Mouse (Mus musculus): Measurements from ENCODE around the gene Sp100. TPM values are rescaled to one million over a fixed set of nuclear protein-coding genes. Genes with fewer than 3 reads are reported as not detected.

The Sp100 gene
- total RNA-seq, 2 experiments from 2014 or later, result 3.7 to 4.6 TPM

- DNase-seq, result no peak
- intact Hi-C loops (cut with DNase I; ENCODE audit: low total_unique reads), result no loop called here
Observed at GRCm38 (mm10) chr1:85693280-85693679, 43.5 kb downstream of the Sp100 start.

GRCm38 (mm10) chr1:85695646-85696045, 45.9 kb downstream of the Sp100 start:
- intact Hi-C loops (cut with DNase I; ENCODE audit: low total_unique reads), result no loop called here
- no peak for DNase-seq

GRCm38 (mm10) chr1:85697721-85698493, 48.1 kb downstream of the Sp100 start:
- intact Hi-C loops (cut with DNase I; ENCODE audit: low total_unique reads), result no loop called here
- no peak for DNase-seq

- no peak for DNase-seq
- intact Hi-C loops (cut with DNase I; ENCODE audit: low total_unique reads), result no loop called here
Observed at GRCm38 (mm10) chr1:85702531-85702930, 52.7 kb downstream of the Sp100 start.

GRCm38 (mm10) chr1:85703245-85704186, 53.7 kb downstream of the Sp100 start:
- peak; percentile 66 for DNase-seq
- intact Hi-C loops (cut with DNase I; ENCODE audit: low total_unique reads), result no loop called here

GRCm38 (mm10) chr1:85705552-85705951, 55.8 kb downstream of the Sp100 start:
- DNase-seq, result no peak
- intact Hi-C loops (cut with DNase I; ENCODE audit: low total_unique reads), result no loop called here

DNA sequence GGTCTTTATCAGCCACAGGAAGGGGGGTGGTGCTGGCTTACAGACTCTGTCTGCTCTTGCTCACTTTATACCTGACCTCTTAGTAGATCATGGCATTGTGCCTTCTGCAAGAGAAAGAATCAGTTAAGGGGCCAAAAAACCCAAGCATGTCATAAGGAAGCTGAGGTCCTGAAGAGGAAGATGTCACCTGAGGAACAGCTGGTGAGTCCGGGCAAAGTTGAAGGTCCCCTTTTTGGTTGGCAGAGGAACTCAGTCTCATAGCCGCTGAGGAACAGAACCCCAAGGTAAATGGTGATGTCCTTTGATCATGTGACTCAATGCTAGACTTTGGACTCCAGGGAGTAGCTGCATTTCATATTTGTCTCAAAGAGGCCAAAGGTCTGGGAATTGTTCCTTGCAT, 57.0 kb downstream of the Sp100 start:
- DNase-seq, result no peak
- intact Hi-C loops (cut with DNase I; ENCODE audit: low total_unique reads), result no loop called here

DNA sequence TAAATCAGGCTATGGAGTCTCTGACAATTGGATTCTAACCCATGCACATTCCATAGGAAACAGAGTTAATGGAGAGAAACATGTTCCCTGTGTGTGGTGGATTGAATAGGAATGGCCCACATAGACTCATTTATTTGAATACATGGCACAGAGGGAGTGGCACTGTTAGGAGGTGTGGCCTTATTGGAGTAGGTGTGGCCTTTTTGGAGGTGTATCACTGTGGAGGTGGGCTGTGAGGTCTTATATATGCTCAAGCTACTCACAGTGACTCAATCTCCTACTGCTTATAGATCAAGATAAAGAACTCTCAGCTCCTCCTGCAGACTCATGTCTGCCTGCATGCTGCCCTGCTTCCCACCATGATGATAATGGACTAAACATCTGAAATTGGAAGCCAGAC, 64.7 kb downstream of the Sp100 start:
- intact Hi-C loops (cut with DNase I; ENCODE audit: low total_unique reads), result no loop called here

DNA sequence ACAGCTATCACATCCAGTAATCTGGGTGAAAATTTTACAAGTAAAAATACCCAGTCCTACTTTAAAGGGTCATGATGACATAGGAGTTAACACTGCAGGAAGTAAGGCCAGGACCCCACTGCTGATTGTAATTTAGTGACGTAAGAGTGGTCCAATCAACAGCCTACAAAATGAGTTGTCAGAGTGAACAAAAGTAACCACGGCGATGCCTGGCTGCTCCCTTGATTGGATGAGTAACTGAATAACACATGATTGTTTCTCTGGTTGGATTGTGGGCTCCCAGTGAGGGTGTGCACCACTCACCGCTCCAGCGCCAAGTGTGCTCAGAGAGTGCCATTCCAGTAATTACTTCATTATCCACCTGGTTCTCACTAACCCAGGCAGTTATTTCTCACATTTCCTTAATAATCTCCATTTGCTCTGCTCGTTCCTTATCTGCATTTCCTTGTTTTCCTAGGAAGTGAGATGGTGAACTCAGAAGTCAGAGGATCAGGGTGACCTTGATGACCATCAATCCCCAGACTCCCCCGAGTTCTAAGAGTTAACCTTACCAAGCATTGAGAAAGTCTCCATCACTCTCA, 66.7 kb downstream of the Sp100 start:
- intact Hi-C loops (cut with DNase I; ENCODE audit: low total_unique reads), result no loop called here
- DNase-seq, result no peak

More for the DNA sequence above, 64.7 kb downstream of the Sp100 start:
- no peak for DNase-seq

- no peak for DNase-seq
Observed at GRCm38 (mm10) chr1:85719049-85719448, 69.3 kb downstream of the Sp100 start.

GRCm38 (mm10) chr1:85720220-85720893, 70.6 kb downstream of the Sp100 start:
- intact Hi-C loops (cut with DNase I; ENCODE audit: low total_unique reads), result no loop called here
- DNase-seq, result peak; percentile 7

More at GRCm38 (mm10) chr1:85719049-85719448, 69.3 kb downstream of the Sp100 start:
- intact Hi-C loops (cut with DNase I; ENCODE audit: low total_unique reads), result no loop called here

GRCm38 (mm10) chr1:85730471-85730870, 80.7 kb downstream of the Sp100 start:
- intact Hi-C loops (cut with DNase I; ENCODE audit: low total_unique reads), result no loop called here
- no peak for DNase-seq

GRCm38 (mm10) chr1:85732581-85732980, 82.8 kb downstream of the Sp100 start:
- intact Hi-C loops (cut with DNase I; ENCODE audit: low total_unique reads), result no loop called here
- no peak for DNase-seq

DNA sequence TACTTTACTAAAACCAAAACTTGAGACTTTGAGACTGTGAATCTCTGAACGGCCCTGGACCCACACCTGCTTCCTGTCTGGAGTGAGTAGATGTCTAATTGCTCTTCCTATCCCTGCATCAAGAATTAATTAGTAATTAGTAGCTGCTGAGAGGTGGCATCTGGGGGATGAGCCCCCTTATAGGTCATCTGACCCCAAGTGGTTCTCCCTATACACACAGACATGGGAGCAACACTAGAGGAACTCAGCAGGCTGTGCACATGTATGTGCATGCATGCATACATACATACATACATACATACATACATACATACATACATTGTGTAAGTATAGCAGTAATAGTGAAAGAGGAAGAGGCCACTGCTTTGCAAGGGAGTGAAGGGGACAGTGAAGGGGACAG, 84.7 kb downstream of the Sp100 start:
- DNase-seq, result no peak
- intact Hi-C loops (cut with DNase I; ENCODE audit: low total_unique reads), result no loop called here

GRCm38 (mm10) chr1:85735463-85736123, 85.8 kb downstream of the Sp100 start:
- intact Hi-C loops (cut with DNase I; ENCODE audit: low total_unique reads), result no loop called here
- peak; percentile 24 for DNase-seq

GRCm38 (mm10) chr1:85736355-85737184, 86.8 kb downstream of the Sp100 start:
- intact Hi-C loops (cut with DNase I; ENCODE audit: low total_unique reads), result no loop called here
- DNase-seq, result peak; percentile 47

- DNase-seq, result no peak
- intact Hi-C loops (cut with DNase I; ENCODE audit: low total_unique reads), result no loop called here
Observed at GRCm38 (mm10) chr1:85739000-85739399, 89.2 kb downstream of the Sp100 start.

DNA sequence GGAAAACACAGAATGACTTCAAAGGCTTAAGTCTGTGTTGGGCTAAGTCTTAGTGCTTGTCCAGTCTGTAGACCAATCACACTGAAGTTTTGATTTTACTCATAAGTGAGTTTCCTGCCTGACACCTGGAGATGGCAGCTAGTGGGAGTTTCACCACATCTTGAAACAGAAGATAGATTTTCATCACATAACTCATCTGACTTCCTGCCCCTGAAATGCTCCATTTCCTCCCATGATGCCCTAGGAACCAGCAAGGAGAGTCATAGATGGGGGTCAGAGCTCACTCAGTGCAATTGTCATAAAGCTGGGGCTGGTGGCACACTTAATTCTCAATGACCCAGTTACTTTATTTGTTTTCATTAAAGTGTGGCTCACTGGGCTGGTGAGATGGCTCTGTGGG, 90.0 kb downstream of the Sp100 start:
- intact Hi-C loops (cut with DNase I; ENCODE audit: low total_unique reads), result no loop called here
- no peak for DNase-seq

Data from gastrocnemius, postnatal 14 days (tissue).